Mouse (Mus musculus): ENCODE measurements around the gene Olfr1340. TPM values are rescaled to one million over a fixed set of nuclear protein-coding genes. Genes with fewer than 3 reads are reported as not detected.

The Olfr1340 gene
- polyA plus RNA-seq, 1 experiment from 2014 or later, result not detected

GRCm38 (mm10) chr4:118758637-118759036 is 38.7 kb downstream of the Olfr1340 start, which contains the start of gene Olfr1338:
TSS of gene Olfr1338 (minus strand) at chr4:118758737.
- 73% methylated on average over 1 of the region's 1 CpGs for WGBS
- Histone ChIP-seq H3K9me3 (no peaks in the 10 kb centered on the region), H3K4me1 (no peaks in the 10 kb centered on the region), H3K27ac (replicated peaks) (no peak within 1 kb of the TSS), H3K27me3 (no peaks in the 10 kb centered on the region), H3K36me3 (no peaks in the 10 kb centered on the region), H3K4me2 (replicated peaks) (no peak within 1 kb of the TSS), H3K9ac (replicated peaks) (no peak within 1 kb of the TSS), H3K4me3 (no peak within 1 kb of the TSS)
- no peak for ATAC-seq (replicated peaks)

Other genes with a start within 250 kb of the Olfr1340 start
- 12.3 and 14.0 TPM in 2 replicates for gene Tie1, start 230.1 kb upstream of the Olfr1340 start, polyA plus RNA-seq (2015; fragmentation: Nextera tagmentation; extraction: Ambion mirVana)
- gene 2610528J11Rik, start 193.1 kb upstream of the Olfr1340 start, polyA plus RNA-seq (2015; fragmentation: Nextera tagmentation; extraction: Ambion mirVana), result not detected in 2 replicates
- 0.09 and 0.27 TPM in 2 replicates for gene Tmem125, start 176.1 kb upstream of the Olfr1340 start, polyA plus RNA-seq (2015; fragmentation: Nextera tagmentation; extraction: Ambion mirVana)
- gene Cfap57, start 99.4 kb upstream of the Olfr1340 start, polyA plus RNA-seq (2015; fragmentation: Nextera tagmentation; extraction: Ambion mirVana), result 0.52 and 0.73 TPM in 2 replicates
- 140 and 150 TPM in 2 replicates for gene Ebna1bp2, start 99.3 kb upstream of the Olfr1340 start, polyA plus RNA-seq (2015; fragmentation: Nextera tagmentation; extraction: Ambion mirVana)
- not detected in 2 replicates for gene Olfr62, start 61.2 kb upstream of the Olfr1340 start, polyA plus RNA-seq (2015; fragmentation: Nextera tagmentation; extraction: Ambion mirVana)
- gene Olfr1342, start 27.4 kb upstream of the Olfr1340 start, polyA plus RNA-seq (2015; fragmentation: Nextera tagmentation; extraction: Ambion mirVana), result 0.06 TPM in 1 of 2 replicates, not detected in the other
- gene Olfr1341, start 16.6 kb upstream of the Olfr1340 start, polyA plus RNA-seq (2015; fragmentation: Nextera tagmentation; extraction: Ambion mirVana), result not detected in 2 replicates
- not detected in 2 replicates for gene Olfr1339, start 12.0 kb downstream of the Olfr1340 start, polyA plus RNA-seq (2015; fragmentation: Nextera tagmentation; extraction: Ambion mirVana)
- gene Olfr1338, start 38.6 kb downstream of the Olfr1340 start, polyA plus RNA-seq (2015; fragmentation: Nextera tagmentation; extraction: Ambion mirVana), result not detected in 2 replicates
- not detected in 2 replicates for gene Olfr1337, start 62.4 kb downstream of the Olfr1340 start, polyA plus RNA-seq (2015; fragmentation: Nextera tagmentation; extraction: Ambion mirVana)
- gene Olfr1335, start 89.8 kb downstream of the Olfr1340 start, polyA plus RNA-seq (2015; fragmentation: Nextera tagmentation; extraction: Ambion mirVana), result not detected in 2 replicates
- not detected in 2 replicates for gene Olfr1333, start 116.1 kb downstream of the Olfr1340 start, polyA plus RNA-seq (2015; fragmentation: Nextera tagmentation; extraction: Ambion mirVana)
- not detected in 2 replicates for gene Olfr1331, start 144.5 kb downstream of the Olfr1340 start, polyA plus RNA-seq (2015; fragmentation: Nextera tagmentation; extraction: Ambion mirVana)
- gene Olfr1330, start 168.5 kb downstream of the Olfr1340 start, polyA plus RNA-seq (2015; fragmentation: Nextera tagmentation; extraction: Ambion mirVana), result not detected in 2 replicates
- gene Olfr1329, start 197.3 kb downstream of the Olfr1340 start, polyA plus RNA-seq (2015; fragmentation: Nextera tagmentation; extraction: Ambion mirVana), result not detected in 2 replicates
- not detected in 2 replicates for gene Olfr1328, start 218.5 kb downstream of the Olfr1340 start, polyA plus RNA-seq (2015; fragmentation: Nextera tagmentation; extraction: Ambion mirVana)
- 0.28 and 0.29 TPM in 2 replicates for gene Lao1, start 241.4 kb downstream of the Olfr1340 start, polyA plus RNA-seq (2015; fragmentation: Nextera tagmentation; extraction: Ambion mirVana)

All from forebrain, embryonic 15.5 days (tissue).